Mouse (Mus musculus): ENCODE data around the gene Tada3.

DNA sequence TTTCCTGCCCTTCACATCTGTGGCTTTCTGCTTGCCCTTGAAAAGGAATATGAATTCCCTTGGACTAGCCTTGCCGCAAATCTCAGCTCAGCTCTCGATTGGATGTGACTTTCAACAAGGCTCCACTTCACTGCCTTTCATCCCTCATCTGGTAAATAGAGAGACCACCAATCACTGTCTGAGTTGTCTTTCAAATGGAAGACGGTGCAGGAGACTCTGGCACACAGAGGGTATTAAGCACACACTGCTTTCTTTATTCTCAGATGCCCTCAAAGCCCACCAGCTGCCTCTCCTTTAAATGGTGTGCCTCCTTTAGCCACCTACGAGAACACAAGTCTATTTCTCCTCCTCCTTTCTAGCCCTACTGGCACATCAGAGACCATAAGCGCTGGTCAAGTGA lies 9.1 kb downstream of the Tada3 start:
- no peak for TF ChIP-seq POLR2A (IDR thresholded peaks at IDR 0.05; ENCODE audit: insufficient read depth, low read length)
- no peak for TF ChIP-seq CTCF (IDR thresholded peaks at IDR 0.05; ENCODE audit: low read depth, low read length)
